Mouse (Mus musculus) myocyte (in vitro differentiated cells): Measurements from ENCODE around the gene Zbed6.

ENCODE experiments used
- E2F4 ChIP-seq: IDR thresholded peaks from one replicate; pipeline ENCODE4 v1.6.1; 2011; ENCODE audit warnings: mild to moderate bottlenecking, control low read depth, moderate library complexity; ENCODE audit not compliant: insufficient read depth
- MYOD1 ChIP-seq, 3 experiments: IDR thresholded peaks; one replicate each; pipeline ENCODE4 v1.6.1; 2011; ENCODE audit warnings: control low read depth in 2 of 3, low read depth in 2 of 3, mild to moderate bottlenecking in 2 of 3, moderate library complexity in 1 of 3; ENCODE audit not compliant: insufficient read length in 2 of 3, control insufficient read depth in 1 of 3
- POLR2A ChIP-seq: IDR thresholded peaks from one replicate; pipeline ENCODE4 v1.6.1; 2011; ENCODE audit warnings: low read depth, mild to moderate bottlenecking, control low read depth, moderate library complexity; ENCODE audit not compliant: insufficient read length
- USF1 ChIP-seq: IDR thresholded peaks from one replicate; pipeline ENCODE4 v1.6.1; 2011; ENCODE audit warnings: low read depth, mild to moderate bottlenecking, control low read depth, moderate library complexity

GRCm38 (mm10) chr1:133691046-133691445 is 30.4 kb upstream of the Zbed6 start:
- TF ChIP-seq USF1, result no peak
- no peak for TF ChIP-seq MYOD1 (IDR thresholded peaks at IDR 0.05; ENCODE audit: control insufficient read depth in 1 of 3, insufficient read length in 2 of 3, low read depth in 2 of 3)
- no peak for TF ChIP-seq E2F4
- TF ChIP-seq POLR2A, result no peak
